Mouse (Mus musculus) CH12.LX (cell line): ENCODE data around the gene Mia2. TPM values are rescaled to one million over a fixed set of nuclear protein-coding genes. Genes with fewer than 3 reads are reported as not detected.
A peak's percentile ranks its signal among the peaks of the same experiment; 100 is the strongest.

Source experiments
- DNase-seq: peaks from one replicate; pipeline ENCODE4 v3.0.0-alpha.2; 2013; ENCODE audit errors: extremely low read depth
- H3K27ac ChIP-seq: 2 replicates; pipeline ENCODE4 v1.5.1; 2012; ENCODE audit warnings: low read depth, mild to moderate bottlenecking, control low read depth, moderate library complexity; ENCODE audit not compliant: insufficient read depth
- H3K27me3 ChIP-seq: replicated peaks from 2 replicates; pipeline ENCODE3; 2012; ENCODE audit warnings: inconsistent platforms
- H3K36me3 ChIP-seq, 2 experiments: replicated peaks in 1 of 2; 2 replicates each; pipeline versions ENCODE3 to v1.6.1; 2012; ENCODE audit warnings: inconsistent platforms in 1 of 2, low read length in 1 of 2, mild to moderate bottlenecking in 1 of 2, mixed read lengths in 1 of 2, moderate library complexity in 1 of 2; ENCODE audit not compliant: control insufficient read depth in 1 of 2, insufficient read depth in 1 of 2
- H3K4me1 ChIP-seq, 2 experiments: 2 replicates each; pipeline ENCODE4 v1.6.1; 2012; ENCODE audit warnings: inconsistent platforms in 1 of 2, moderate library complexity in 1 of 2; ENCODE audit not compliant: insufficient read depth in 2 of 2, control insufficient read depth in 1 of 2
- H3K4me2 ChIP-seq: 2 replicates; pipeline ENCODE4 v1.6.1; 2012; ENCODE audit warnings: low read depth, mild to moderate bottlenecking, control low read depth; ENCODE audit not compliant: poor library complexity, insufficient read depth, severe bottlenecking
- H3K4me3 ChIP-seq, 3 experiments: fragments of 150-350 bp in 1 of 3; sonication (generic) in 1 of 3; replicated peaks in 1 of 3; 2 replicates each; pipeline versions ENCODE3 to v1.5.1; 2011 to 2012; ENCODE audit warnings: low read depth in 2 of 3, low read length in 2 of 3, mild to moderate bottlenecking in 2 of 3, moderate library complexity in 2 of 3, control low read depth in 1 of 3, improper control_type of control experiment in 1 of 3, inconsistent platforms in 1 of 3, mixed read lengths in 1 of 3; ENCODE audit not compliant: poor library complexity in 1 of 3
- H3K79me2 ChIP-seq: replicated peaks from 2 replicates; pipeline ENCODE4 v1.6.1; 2012; ENCODE audit warnings: mild to moderate bottlenecking, moderate library complexity; ENCODE audit not compliant: control insufficient read depth, poor library complexity, insufficient read depth, severe bottlenecking; ENCODE audit errors: extremely low read depth
- H3K9ac ChIP-seq: 2 replicates; pipeline ENCODE4 v1.6.1; 2012; ENCODE audit warnings: low read depth, mild to moderate bottlenecking, control low read depth, moderate library complexity; ENCODE audit not compliant: insufficient read depth
- H3K9me3 ChIP-seq: replicated peaks from 2 replicates; pipeline ENCODE3; 2012; ENCODE audit warnings: low read length, inconsistent platforms, mixed read lengths
- E2F4 ChIP-seq: IDR thresholded peaks from 2 replicates; pipeline ENCODE4 v1.6.1; 2011; ENCODE audit warnings: low read depth, low read length, improper control_type of control experiment; ENCODE audit not compliant: insufficient replicate concordance
- EP300 ChIP-seq: IDR thresholded peaks from 2 replicates; pipeline ENCODE4 v1.6.1; 2011; ENCODE audit warnings: low read length, improper control_type of control experiment
- ETS1 ChIP-seq: conservative IDR thresholded peaks from 2 replicates; pipeline ENCODE4 v1.6.1; 2012; ENCODE audit warnings: low read depth, mild to moderate bottlenecking, inconsistent platforms, low read length, improper control_type of control experiment, moderate library complexity
- GABPA ChIP-seq: IDR thresholded peaks from 2 replicates; pipeline ENCODE4 v1.6.1; 2012; ENCODE audit warnings: low read depth, low read length, improper control_type of control experiment, inconsistent platforms; ENCODE audit not compliant: insufficient replicate concordance
- JUN ChIP-seq: IDR thresholded peaks from 2 replicates; pipeline ENCODE4 v1.6.1; 2011; ENCODE audit warnings: low read depth, mild to moderate bottlenecking, low read length, improper control_type of control experiment, moderate library complexity; ENCODE audit not compliant: insufficient read depth
- JUND ChIP-seq: conservative IDR thresholded peaks from 2 replicates; pipeline ENCODE4 v1.6.1; 2011; ENCODE audit warnings: low read depth, low read length, improper control_type of control experiment
- KAT2A ChIP-seq: IDR thresholded peaks from 2 replicates; pipeline ENCODE4 v1.6.1; 2012; ENCODE audit warnings: low read length, improper control_type of control experiment, inconsistent platforms; ENCODE audit not compliant: insufficient replicate concordance
- MAFK ChIP-seq: IDR thresholded peaks from 2 replicates; pipeline ENCODE4 v1.6.1; 2011; ENCODE audit warnings: low read length, improper control_type of control experiment; ENCODE audit not compliant: insufficient replicate concordance
- MAX ChIP-seq: IDR thresholded peaks from 2 replicates; pipeline ENCODE4 v1.6.1; 2011; ENCODE audit warnings: low read length, improper control_type of control experiment
- MAZ ChIP-seq: IDR thresholded peaks from 2 replicates; pipeline ENCODE4 v1.6.1; 2012; ENCODE audit warnings: low read depth, mild to moderate bottlenecking, inconsistent platforms, low read length, improper control_type of control experiment, moderate library complexity
- MYC ChIP-seq: IDR thresholded peaks from 2 replicates; pipeline ENCODE4 v1.6.1; 2011; ENCODE audit warnings: low read depth, mild to moderate bottlenecking, improper control_type of control experiment, low read length
- NRF1 ChIP-seq: IDR thresholded peaks from 2 replicates; pipeline ENCODE4 v1.6.1; 2014; ENCODE audit warnings: low read depth, mild to moderate bottlenecking, inconsistent platforms, low read length, improper control_type of control experiment, moderate library complexity
- POLR2A ChIP-seq: IDR thresholded peaks from 2 replicates; pipeline ENCODE4 v1.6.1; 2011; ENCODE audit warnings: low read depth, mild to moderate bottlenecking, improper control_type of control experiment, low read length
- POLR2AphosphoS2 ChIP-seq: IDR thresholded peaks from 2 replicates; pipeline ENCODE4 v1.6.1; 2011; ENCODE audit warnings: low read depth, low read length, improper control_type of control experiment
- RAD21 ChIP-seq: IDR thresholded peaks from 2 replicates; pipeline ENCODE4 v1.6.1; 2011; ENCODE audit warnings: low read depth, mild to moderate bottlenecking, low read length, improper control_type of control experiment, moderate library complexity
- RCOR1 ChIP-seq: conservative IDR thresholded peaks from 2 replicates; pipeline ENCODE4 v1.6.1; 2012; ENCODE audit warnings: low read depth, mild to moderate bottlenecking, inconsistent platforms, low read length, improper control_type of control experiment
- SIN3A ChIP-seq: IDR thresholded peaks from 2 replicates; pipeline ENCODE4 v1.6.1; 2012; ENCODE audit warnings: low read length, improper control_type of control experiment, inconsistent platforms
- TCF12 ChIP-seq: IDR thresholded peaks from 2 replicates; pipeline ENCODE4 v1.6.1; 2014; ENCODE audit warnings: low read depth, mild to moderate bottlenecking, inconsistent platforms, low read length, improper control_type of control experiment
- USF1 ChIP-seq: IDR thresholded peaks from 2 replicates; pipeline ENCODE4 v1.6.1; 2014; ENCODE audit warnings: low read depth, mild to moderate bottlenecking, inconsistent platforms, low read length, improper control_type of control experiment
- USF2 ChIP-seq: conservative IDR thresholded peaks from 2 replicates; pipeline ENCODE4 v1.6.1; 2011; ENCODE audit warnings: low read depth, low read length, improper control_type of control experiment
- ZKSCAN1 ChIP-seq: IDR thresholded peaks from 2 replicates; pipeline ENCODE4 v1.6.1; 2012; ENCODE audit warnings: low read depth, inconsistent platforms, low read length, improper control_type of control experiment, borderline replicate concordance
- ZNF384 ChIP-seq: IDR thresholded peaks from 2 replicates; pipeline ENCODE4 v1.6.1; 2012; ENCODE audit warnings: low read depth, low read length, improper control_type of control experiment, inconsistent platforms
- dilution Hi-C: fragments of 300-500 bp; cut with MboI; formaldehyde crosslinking; loops from 2 replicates; pipeline ENCODE4 v1.14.3; 2020; ENCODE audit warnings: low sequenced_read_pairs; ENCODE audit not compliant: extremely low pct_unique_long_range_greater_than_20kb, extremely low pct_ligation_motif_present
- in situ Hi-C: fragments of 300-500 bp; cut with MboI; formaldehyde crosslinking; loops from 3 replicates; pipeline ENCODE4 v1.14.3; 2019; ENCODE audit warnings: low sequenced_read_pairs, low pct_ligation_motif_present, low pct_unique_long_range_greater_than_20kb, mixed read lengths
- polyA plus RNA-seq: library from polyadenylated mRNA; unstranded; fragments of >175 nt; gene quantifications from 2 replicates; pipeline ENCODE4 v1.2.1, GENCODE M21; 2012; ENCODE audit warnings: low read depth; ENCODE audit not compliant: insufficient read length
- total RNA-seq, 2 experiments: library from RNA; depleted of rRNA; stranded (reverse); fragments of 300-350 nt in 1 of 2; fragments of >200 nt in 1 of 2; gene quantifications; 2 replicates each; pipeline ENCODE4 v1.2.3; 2012 to 2014

The Mia2 gene
- total and polyA plus RNA-seq, 3 experiments = 68.1 to 162 (median 99.2) TPM

GRCm38 (mm10) chr12:59060993-59061595, 34.5 kb upstream of the Mia2 start, which contains the start of gene Trappc6b (continued):
- no peak for TF ChIP-seq USF2
- TF ChIP-seq MAZ = no peak
- TF ChIP-seq RAD21 = no peak
- peak; percentile 65 for TF ChIP-seq MAX
- no peak for TF ChIP-seq GABPA
- no peak for TF ChIP-seq ETS1
- TF ChIP-seq SIN3A = peak; percentile 76; the same call in 1 of the 2 replicates
- no peak for TF ChIP-seq MAFK
- TF ChIP-seq ZNF384 = no peak
- no peak for TF ChIP-seq E2F4
- TF ChIP-seq JUND = no peak
- peak; percentile 95 for TF ChIP-seq POLR2A
- TF ChIP-seq USF1 = no peak
- no peak for TF ChIP-seq EP300
- TF ChIP-seq MYC = no peak
- TF ChIP-seq RCOR1 = no peak
- TF ChIP-seq KAT2A = 0 out of 2 replicates have a peak, but pooled peaks have one; percentile 50

GRCm38 (mm10) chr12:59064837-59065236, 30.8 kb upstream of the Mia2 start:
- no peak for TF ChIP-seq MAZ
- TF ChIP-seq, all 38 proteins: peak for 0
- Histone ChIP-seq H3K27ac (no peak overlapping the region), H3K27me3 (no peaks in the 10 kb centered on the region), H3K9me3 (no peaks in the 10 kb centered on the region), H3K36me3 (peaks cover 13 to 18% of the 10 kb centered on the region in 2 experiments), H3K9ac (no peak overlapping the region), H3K4me1 (peaks cover 0 to 26% of the 10 kb centered on the region in 2 experiments; a peak in 1 of 4 replicates), H3K79me2 (peaks cover 37% of the 10 kb centered on the region), H3K4me3 (no peak overlapping the region), H3K4me2 (no peak overlapping the region)
- dilution Hi-C loops (no loop called here), in situ Hi-C loops (loop anchor here (25.0 kb wide), 1 partner anchor 147 kb away; the partner anchor contains the start of gene Fbxo33)
- DNase-seq = no peak

GRCm38 (mm10) chr12:59065776-59066175, 29.8 kb upstream of the Mia2 start:
- H3K79me2 ChIP-seq = peaks cover 28% of the 10 kb centered on the region
- H3K36me3 ChIP-seq = peaks cover 19 to 26% of the 10 kb centered on the region in 2 experiments
- peak overlapping the region; percentile 59 for H3K9ac ChIP-seq
- DNase-seq = no peak
- H3K27me3 ChIP-seq = no peaks in the 10 kb centered on the region
- dilution Hi-C loops (no loop called here), in situ Hi-C loops (loop anchor here (25.0 kb wide), 1 partner anchor 147 kb away; the partner anchor contains the start of gene Fbxo33)
- H3K4me1 ChIP-seq = peaks cover 0 to 22% of the 10 kb centered on the region in 2 experiments; a peak in 1 of 4 replicates
- H3K9me3 ChIP-seq = no peaks in the 10 kb centered on the region
- TF ChIP-seq JUN (no peak), RAD21 (no peak), TCF12 (no peak), NRF1 (no peak), ZKSCAN1 (no peak), MAFK (no peak), JUND (no peak), POLR2A (no peak), POLR2AphosphoS2 (no peak)
- TF ChIP-seq, all 38 proteins: peak for 0
- H3K4me3 ChIP-seq = peak overlapping the region; percentile 59 to 99 (median 90)
- peak overlapping the region; percentile 26; the same call in 1 of the 2 replicates for H3K4me2 ChIP-seq
- H3K27ac ChIP-seq = no peak overlapping the region
